Mouse (Mus musculus) brown adipose tissue, adult 24 weeks (tissue): ENCODE data around the gene Snrpe. TPM values are rescaled to one million over a fixed set of nuclear protein-coding genes. Genes with fewer than 3 reads are reported as not detected.

Source experiments
- H3K27ac ChIP-seq: fragments of 200-500 bp; replicated peaks from 2 replicates; pipeline ENCODE4 v1.5.1; 2012; ENCODE audit warnings: low read depth, mild to moderate bottlenecking, low read length
- H3K4me1 ChIP-seq: fragments of 200-500 bp; 2 replicates; pipeline ENCODE4 v1.6.1; 2012; ENCODE audit warnings: low read length, mixed read lengths; ENCODE audit not compliant: control insufficient read depth, insufficient read depth, insufficient read length
- H3K4me3 ChIP-seq: fragments of 200-500 bp; 2 replicates; pipeline ENCODE4 v1.5.1; 2012; ENCODE audit warnings: low read depth, mild to moderate bottlenecking, low read length, moderate library complexity; ENCODE audit not compliant: insufficient read depth
- polyA plus RNA-seq: library from polyadenylated mRNA; stranded (reverse); fragments of >200 nt; gene quantifications from 2 replicates; pipeline ENCODE4 v1.2.4, GENCODE M21; 2012; ENCODE audit not compliant: missing spikeins, insufficient read depth, insufficient read length

Gene Snrpe
- polyA plus RNA-seq: 118 and 128 TPM in 2 replicates

GRCm38 (mm10) chr1:133609771-133610502 lies at the start of gene Snrpe:
Gene Snrpe (minus strand): TSS chr1:133610291.
- Histone ChIP-seq H3K4me3 (peak within 1 kb of the TSS; percentile 99), H3K27ac (peak within 1 kb of the TSS; percentile 96)

GRCm38 (mm10) chr1:133658878-133659277 lies 48.8 kb upstream of the Snrpe start:
- peaks cover 11% of the 10 kb centered on the region for H3K4me1 ChIP-seq
- H3K4me3 ChIP-seq: no peak overlapping the region
- H3K27ac ChIP-seq: no peak overlapping the region

More at GRCm38 (mm10) chr1:133609771-133610502, at the start of gene Snrpe:
- no peaks in the 10 kb centered on the region for H3K4me1 ChIP-seq

GRCm38 (mm10) chr1:133656811-133657210 lies 46.7 kb upstream of the Snrpe start:
- peaks cover 11% of the 10 kb centered on the region for H3K4me1 ChIP-seq
- no peak overlapping the region for H3K27ac ChIP-seq
- no peak overlapping the region for H3K4me3 ChIP-seq

- H3K4me1 ChIP-seq: peaks cover 4% of the 10 kb centered on the region; the same call in 1 of the 2 replicates
- H3K27ac ChIP-seq: no peak overlapping the region
- no peak overlapping the region for H3K4me3 ChIP-seq
Measured at GRCm38 (mm10) chr1:133653033-133653432, 42.9 kb upstream of the Snrpe start.

GRCm38 (mm10) chr1:133650288-133651055 lies 40.4 kb upstream of the Snrpe start:
- Histone ChIP-seq H3K27ac (no peak overlapping the region), H3K4me3 (no peak overlapping the region), H3K4me1 (peaks cover 2% of the 10 kb centered on the region; the same call in 1 of the 2 replicates)

- H3K27ac ChIP-seq: no peak overlapping the region
- no peaks in the 10 kb centered on the region for H3K4me1 ChIP-seq
- no peak overlapping the region for H3K4me3 ChIP-seq
Measured at GRCm38 (mm10) chr1:133645652-133646051, 35.6 kb upstream of the Snrpe start.

GRCm38 (mm10) chr1:133641163-133641562 lies 31.1 kb upstream of the Snrpe start:
- Histone ChIP-seq H3K4me1 (no peaks in the 10 kb centered on the region), H3K27ac (no peak overlapping the region), H3K4me3 (no peak overlapping the region)

- no peaks in the 10 kb centered on the region for H3K4me1 ChIP-seq
- H3K27ac ChIP-seq: no peak overlapping the region
- no peak overlapping the region for H3K4me3 ChIP-seq
Measured at GRCm38 (mm10) chr1:133638517-133638916, 28.4 kb upstream of the Snrpe start.

GRCm38 (mm10) chr1:133632168-133632567 lies 22.1 kb upstream of the Snrpe start:
- Histone ChIP-seq H3K27ac (no peak overlapping the region), H3K4me1 (no peaks in the 10 kb centered on the region), H3K4me3 (no peak overlapping the region)

GRCm38 (mm10) chr1:133625052-133625451 lies 15.0 kb upstream of the Snrpe start:
- Histone ChIP-seq H3K4me3 (no peak overlapping the region), H3K27ac (no peak overlapping the region), H3K4me1 (no peaks in the 10 kb centered on the region)

- no peaks in the 10 kb centered on the region for H3K4me1 ChIP-seq
- H3K4me3 ChIP-seq: no peak overlapping the region
- no peak overlapping the region for H3K27ac ChIP-seq
Measured at GRCm38 (mm10) chr1:133618311-133618710, 8.2 kb upstream of the Snrpe start.

- H3K4me3 ChIP-seq: no peak overlapping the region
- H3K27ac ChIP-seq: no peak overlapping the region
- no peaks in the 10 kb centered on the region for H3K4me1 ChIP-seq
Measured at GRCm38 (mm10) chr1:133617908-133618307, 7.8 kb upstream of the Snrpe start.

GRCm38 (mm10) chr1:133613817-133614216 lies 3.7 kb upstream of the Snrpe start:
- Histone ChIP-seq H3K4me1 (no peaks in the 10 kb centered on the region), H3K27ac (no peak overlapping the region), H3K4me3 (no peak overlapping the region)

- Histone ChIP-seq H3K4me3 (no peak overlapping the region), H3K4me1 (no peaks in the 10 kb centered on the region), H3K27ac (no peak overlapping the region)
Measured at GRCm38 (mm10) chr1:133611436-133611835, 1.3 kb upstream of the Snrpe start.

GRCm38 (mm10) chr1:133610601-133611000 lies 510 bp upstream of the Snrpe start:
- no peak overlapping the region for H3K4me3 ChIP-seq
- H3K4me1 ChIP-seq: no peaks in the 10 kb centered on the region
- no peak overlapping the region for H3K27ac ChIP-seq
